Comparison of ENCODE assay signal across 8 mouse cellular contexts in genomic region chr16:44391877-44392548, GRCm38 (mm10). TPM values are rescaled to one million over a fixed set of nuclear protein-coding genes. Genes with fewer than 3 reads are reported as not detected.
DNase-seq lines count a peak whose midpoint lies in the region; ATAC-seq lines count a peak whose summit lies in the region.

No protein-coding gene starts in this region.

- ATAC-seq in hindbrain, embryonic 11.5 days (ENCODE audit: low FRiP score), result peak; percentile 37
- peak; percentile 78 for ATAC-seq in megakaryocyte, adult 5-6 weeks (ENCODE audit: poor library complexity, severe bottlenecking)

- peaks cover 14% of the 10 kb centered on the region for H3K4me1 ChIP-seq in heart, embryonic 10.5 days
- H3K4me1 ChIP-seq in hindbrain, embryonic 11.5 days (replicated peaks; ENCODE audit: control insufficient read depth, insufficient read depth, low read length), result no peaks in the 10 kb centered on the region

- no peak overlapping the region for H3K9ac ChIP-seq in hindbrain, embryonic 11.5 days (ENCODE audit: low read depth, low read length)

- H3K4me3 ChIP-seq in heart, embryonic 10.5 days, result no peak overlapping the region
- no peak overlapping the region for H3K4me3 ChIP-seq in hindbrain, embryonic 11.5 days (ENCODE audit: low read depth, low read length)

- no peak overlapping the region for H3K27ac ChIP-seq in heart, embryonic 10.5 days
- H3K27ac ChIP-seq in hindbrain, embryonic 11.5 days (ENCODE audit: low read depth, low read length), result no peak overlapping the region

- peak; percentile 92 for DNase-seq in heart, adult 11 months
- no peak for DNase-seq in heart, embryonic 10.5 days (ENCODE audit: low spot score)
- DNase-seq in adrenal gland, adult (ENCODE audit: inconsistent age in 2 of 2, low spot score in 1 of 2), result peak; percentile 65 to 88
- peak; percentile 74 for DNase-seq in embryo, embryonic 11 days
- DNase-seq in hindbrain, embryonic 11.5 days (ENCODE audit: low spot score), result peak; percentile 75
- DNase-seq in layer of hippocampus, postnatal 36 days, result peak; percentile 47 to 50
- DNase-seq in skeletal muscle tissue, adult 2 months (ENCODE audit: low read depth, low spot score), result peak; percentile 13

- H3K9me3 ChIP-seq in heart, embryonic 10.5 days, result peaks cover 3% of the 10 kb centered on the region; the same call in 1 of the 2 replicates
- H3K9me3 ChIP-seq in hindbrain, embryonic 11.5 days (ENCODE audit: control insufficient read depth, low read length), result no peaks in the 10 kb centered on the region

- H3K36me3 ChIP-seq in heart, embryonic 10.5 days, result peaks cover 22% of the 10 kb centered on the region
- H3K36me3 ChIP-seq in hindbrain, embryonic 11.5 days (ENCODE audit: control insufficient read depth, insufficient read depth, low read length), result no peaks in the 10 kb centered on the region

- 37% methylated on average over 9 of the region's 9 CpGs for WGBS in heart, embryonic 10.5 days
- WGBS in hindbrain, embryonic 11.5 days, result 37% methylated on average over 9 of the region's 9 CpGs

- 0 out of 2 replicates have a peak overlapping the region, but pooled peaks have one; percentile 18 for H3K4me2 ChIP-seq in hindbrain, embryonic 11.5 days (replicated peaks; ENCODE audit: low read depth, low read length)

- no peaks in the 10 kb centered on the region for H3K27me3 ChIP-seq in heart, embryonic 10.5 days (ENCODE audit: insufficient read depth, poor library complexity, severe bottlenecking)
- no peaks in the 10 kb centered on the region for H3K27me3 ChIP-seq in hindbrain, embryonic 11.5 days (ENCODE audit: control insufficient read depth, insufficient read depth, low read length)

RNA-seq across cellular contexts. Expression of gene Cfap44, which starts 2.6 kb away (rescaled TPM):
- polyA plus RNA-seq in heart, embryonic 10.5 days (2016; fragmentation: Nextera tagmentation; extraction: Ambion mirVana), result 0.21 and 0.26 TPM in 2 replicates
- polyA plus RNA-seq in hindbrain, embryonic 11.5 days (2014; fragmentation: Nextera tagmentation; extraction: Ambion mirVana), result 2.7 and 6.7 TPM in 2 replicates
- 10 to 100 TPM in 1 of 2 experiments, 1 to 10 TPM in 1; 8.0 to 12.8 TPM for total RNA-seq in layer of hippocampus, postnatal 36 days (2021)
- total RNA-seq in megakaryocyte, adult 5-6 weeks (2015), result not detected in 2 replicates
- total RNA-seq in megakaryocyte, adult 5-6 weeks (2017), result 0.07 TPM in 1 of 2 replicates, not detected in the other

RNA-seq across cellular contexts. Expression of gene Spice1, which starts 45.1 kb away (rescaled TPM):
- 22.0 and 23.8 TPM in 2 replicates for polyA plus RNA-seq in heart, embryonic 10.5 days (2016; fragmentation: Nextera tagmentation; extraction: Ambion mirVana)
- polyA plus RNA-seq in hindbrain, embryonic 11.5 days (2014; fragmentation: Nextera tagmentation; extraction: Ambion mirVana), result 27.2 and 30.1 TPM in 2 replicates
- total RNA-seq in layer of hippocampus, postnatal 36 days (2021), result 10 to 100 TPM; 15.9 to 17.3 TPM
- 14.8 and 17.9 TPM in 2 replicates for total RNA-seq in megakaryocyte, adult 5-6 weeks (2015)
- 12.7 and 23.5 TPM in 2 replicates for total RNA-seq in megakaryocyte, adult 5-6 weeks (2017)

RNA-seq across cellular contexts. Expression of gene Sidt1, which starts 59.0 kb away (rescaled TPM):
- polyA plus RNA-seq in heart, embryonic 10.5 days (2016; fragmentation: Nextera tagmentation; extraction: Ambion mirVana), result not detected in 2 replicates
- 0.20 and 0.28 TPM in 2 replicates for polyA plus RNA-seq in hindbrain, embryonic 11.5 days (2014; fragmentation: Nextera tagmentation; extraction: Ambion mirVana)
- total RNA-seq in layer of hippocampus, postnatal 36 days (2021), result 10 to 100 TPM; 41.6 to 44.5 TPM
- 0.07 and 1.5 TPM in 2 replicates for total RNA-seq in megakaryocyte, adult 5-6 weeks (2015)
- total RNA-seq in megakaryocyte, adult 5-6 weeks (2017), result 0.29 and 0.73 TPM in 2 replicates

Comparison
In these comparisons a context has a peak if more than half of its experiments do, and no peak if none do; other contexts are left out.
1. RNA of gene Cfap44, which starts 2.6 kb away (total RNA-seq): 8.0 to 12.8 TPM in layer of hippocampus, postnatal 36 days; 0.07 TPM in megakaryocyte, adult 5-6 weeks; every median in the first group is over 4 times any median in the second.
2. RNA of gene Sidt1, which starts 59.0 kb away (total RNA-seq): 41.6 to 44.5 TPM in layer of hippocampus, postnatal 36 days; 0.07 to 1.5 TPM in megakaryocyte, adult 5-6 weeks; every median in the first group is over 10 times any median in the second.